Mouse (Mus musculus) T-helper 17 cell (primary cell): ENCODE results near the gene Abhd14b.

Experiments used
- in situ Hi-C, 2 experiments: fragments of 300-600 bp; cut with MboI, MseI; formaldehyde crosslinking; loops; 1 replicate in 1 of 2; 2 replicates in 1 of 2; pipeline ENCODE4 v1.15.1; 2025; ENCODE audit warnings: high pct_unique_total_duplicates in 2 of 2

Gene Abhd14b

GRCm38 (mm10) chr9:106428719-106429220 lies 18.5 kb upstream of the Abhd14b start:
- in situ Hi-C loops: loop anchor here (5.0 to 25.0 kb wide), 3 partner anchors 61 to 941 kb away; partner anchors contain the start of genes Dusp7 (in 1 of the 2) and Wdr82 (in 1 of the 2)

GRCm38 (mm10) chr9:106429221-106430014 lies 17.8 kb upstream of the Abhd14b start, which contains the start of gene Rpl29:
Gene Rpl29 (plus strand): TSS chr9:106429454.
- in situ Hi-C loops: loop anchor here (5.0 to 25.0 kb wide), 4 partner anchors 62 to 942 kb away; partner anchors contain the start of genes Dusp7 (in 1 of the 2), Ppm1m (in 1 of the 2) and Wdr82 (in 1 of the 2)

- in situ Hi-C loops: loop anchor here (10.0 to 25.0 kb wide), 2 partner anchors 235 to 943 kb away; partner anchors contain the start of gene Ppm1m (in 1 of the 2)
These were observed 17.3 kb upstream of the Abhd14b start for GRCm38 (mm10) chr9:106430015-106430264.

- in situ Hi-C loops: loop anchor here (10.0 to 25.0 kb wide), 2 partner anchors 239 to 946 kb away; partner anchors contain the start of gene Ppm1m (in 1 of the 2)
These were observed 13.9 kb upstream of the Abhd14b start for GRCm38 (mm10) chr9:106433389-106433788.

GRCm38 (mm10) chr9:106436566-106436965 lies 10.7 kb upstream of the Abhd14b start:
- in situ Hi-C loops: loop anchor here (5.0 to 25.0 kb wide), 3 partner anchors 36 to 949 kb away; partner anchors contain the start of gene Ppm1m (in 1 of the 2)

- in situ Hi-C loops: loop anchor here (5.0 to 25.0 kb wide), 3 partner anchors 35 to 1092 kb away; partner anchors contain the start of genes Parp3 (in 1 of the 2), Rrp9 (in 1 of the 2) and Tmem115 (in 1 of the 2)
These were observed 4.6 kb upstream of the Abhd14b start for GRCm38 (mm10) chr9:106442680-106443079.

- in situ Hi-C loops: loop anchor here (5.0 to 25.0 kb wide), 3 partner anchors 32 to 1090 kb away; partner anchors contain the start of genes Parp3 (in 1 of the 2), Rrp9 (in 1 of the 2) and Tmem115 (in 1 of the 2)
These were observed 2.4 kb upstream of the Abhd14b start for GRCm38 (mm10) chr9:106444836-106445235.

GRCm38 (mm10) chr9:106447951-106448350 lies 692 bp downstream of the Abhd14b start:
- in situ Hi-C loops: loop anchor here in 1 of 2 experiments (10.0 to 25.0 kb wide), 2 partner anchors 961 to 1087 kb away; partner anchors contain the start of gene Tmem115

GRCm38 (mm10) chr9:106448498-106449031 lies 1.3 kb downstream of the Abhd14b start:
- in situ Hi-C loops: loop anchor here in 1 of 2 experiments (10.0 to 25.0 kb wide), 2 partner anchors 961 to 1086 kb away; partner anchors contain the start of gene Tmem115

GRCm38 (mm10) chr9:106449947-106450346 lies 2.7 kb downstream of the Abhd14b start:
- in situ Hi-C loops: loop anchor here (10.0 to 25.0 kb wide), 3 partner anchors 963 to 1105 kb away; partner anchors contain the start of genes Rassf1 (in 1 of the 2) and Tmem115 (in 1 of the 2)

- in situ Hi-C loops: loop anchor here in 1 of 2 experiments (10.0 kb wide), 1 partner anchor 1104 kb away; the partner anchor contains the start of gene Rassf1
These were observed 3.4 kb downstream of the Abhd14b start for GRCm38 (mm10) chr9:106450661-106451060.

GRCm38 (mm10) chr9:106451298-106451697 lies 4.0 kb downstream of the Abhd14b start:
- in situ Hi-C loops: loop anchor here in 1 of 2 experiments (10.0 kb wide), 1 partner anchor 1104 kb away; the partner anchor contains the start of gene Rassf1

- in situ Hi-C loops: loop anchor here in 1 of 2 experiments (10.0 kb wide), 1 partner anchor 1103 kb away; the partner anchor contains the start of gene Rassf1
These were observed 4.6 kb downstream of the Abhd14b start for GRCm38 (mm10) chr9:106451899-106452298.

GRCm38 (mm10) chr9:106452351-106452750 lies 5.1 kb downstream of the Abhd14b start:
- in situ Hi-C loops: loop anchor here in 1 of 2 experiments (10.0 kb wide), 1 partner anchor 1102 kb away; the partner anchor contains the start of gene Rassf1

GRCm38 (mm10) chr9:106452821-106453220 lies 5.6 kb downstream of the Abhd14b start:
- in situ Hi-C loops: loop anchor here in 1 of 2 experiments (10.0 kb wide), 1 partner anchor 1102 kb away; the partner anchor contains the start of gene Rassf1

GRCm38 (mm10) chr9:106453271-106454070 lies 6.2 kb downstream of the Abhd14b start, which contains the start of gene Pcbp4:
Gene Pcbp4 (plus strand): TSS chr9:106453291.
- in situ Hi-C loops: loop anchor here in 1 of 2 experiments (10.0 kb wide), 1 partner anchor 1101 kb away; the partner anchor contains the start of gene Rassf1

GRCm38 (mm10) chr9:106454071-106454761 lies 7.0 kb downstream of the Abhd14b start:
- in situ Hi-C loops: loop anchor here in 1 of 2 experiments (10.0 kb wide), 1 partner anchor 1101 kb away; the partner anchor contains the start of gene Rassf1

- in situ Hi-C loops: loop anchor here in 1 of 2 experiments (10.0 kb wide), 1 partner anchor 1100 kb away; the partner anchor contains the start of gene Rassf1
These were observed 7.8 kb downstream of the Abhd14b start for GRCm38 (mm10) chr9:106454888-106455681.
